Mouse (Mus musculus) embryonic facial prominence, embryonic 13.5 days (tissue): ENCODE results near the gene Sfi1. TPM values are rescaled to one million over a fixed set of nuclear protein-coding genes. Genes with fewer than 3 reads are reported as not detected.
"Not testable (repeated sequence)": the region's sequence is repeated elsewhere in the genome, so short reads cannot be mapped to it uniquely, and the experiment has no call there.

Experiments used
- ATAC-seq: fragments of 200-750 bp; cut with Nextera tagmentation; 2 replicates; pipeline ENCODE4 v1.8.0; 2017; ENCODE audit warnings: low read depth; ENCODE audit not compliant: insufficient number of reproducible peaks, insufficient read depth, low FRiP score, low TSS enrichment
- H3K27ac ChIP-seq: fragments of 300-500 bp; sonication (generic); 2 replicates; pipeline ENCODE4 v1.5.1; 2015; ENCODE audit warnings: moderate library complexity, mild to moderate bottlenecking, inconsistent platforms
- H3K27me3 ChIP-seq: fragments of 300-500 bp; sonication (generic); 2 replicates; pipeline ENCODE4 v1.6.1; 2015; ENCODE audit warnings: mild to moderate bottlenecking, inconsistent platforms
- H3K36me3 ChIP-seq: fragments of 300-500 bp; sonication (generic); 2 replicates; pipeline ENCODE4 v1.6.1; 2015; ENCODE audit warnings: mild to moderate bottlenecking, inconsistent platforms
- H3K4me1 ChIP-seq: fragments of 300-500 bp; sonication (generic); 2 replicates; pipeline ENCODE4 v1.6.1; 2015; ENCODE audit warnings: inconsistent platforms
- H3K4me2 ChIP-seq: fragments of 300-500 bp; sonication (generic); 2 replicates; pipeline ENCODE4 v1.6.1; 2015; ENCODE audit warnings: moderate library complexity, mild to moderate bottlenecking, inconsistent platforms
- H3K4me3 ChIP-seq: fragments of 300-500 bp; sonication (generic); 2 replicates; pipeline ENCODE4 v1.5.1; 2015; ENCODE audit warnings: mild to moderate bottlenecking, inconsistent platforms
- H3K9ac ChIP-seq: fragments of 300-500 bp; sonication (generic); 2 replicates; pipeline ENCODE4 v1.6.1; 2015; ENCODE audit warnings: mild to moderate bottlenecking, inconsistent platforms
- H3K9me3 ChIP-seq: fragments of 300-500 bp; sonication (generic); 2 replicates; pipeline ENCODE4 v1.6.1; 2016; ENCODE audit warnings: inconsistent platforms
- WGBS: fragments of 180-500 bp; shearing (Covaris S2); methylation state at CpG from one replicate; pipeline ENCODE4 v1.1.7; 2015; ENCODE audit warnings: mixed read lengths; 5-methylcytosine and 5-hydroxymethylcytosine counted together
- polyA plus RNA-seq: library from polyadenylated mRNA; unstranded; fragments of >200 nt; fragmentation: Nextera tagmentation; extraction: Ambion mirVana; gene quantifications from 2 replicates; pipeline ENCODE4 v1.2.1, GENCODE M21; 2015

Sfi1 gene
- polyA plus RNA-seq, 1 experiment from 2014 or later, result 19.3 TPM

GRCm38 (mm10) chr11:3140967-3141535 lies 52.2 kb downstream of the Sfi1 start:
- H3K27ac ChIP-seq, H3K27me3 ChIP-seq, H3K4me3 ChIP-seq, H3K4me2 ChIP-seq, H3K9ac ChIP-seq, H3K36me3 ChIP-seq, H3K4me1 ChIP-seq: not testable (repeated sequence)
- H3K9me3 ChIP-seq, result peaks cover 19% of the 10 kb centered on the region
- ATAC-seq, result 0 out of 2 replicates have a peak, but pooled peaks have one; percentile 0

- H3K27me3 ChIP-seq, ATAC-seq, H3K4me3 ChIP-seq, H3K36me3 ChIP-seq, H3K4me2 ChIP-seq, H3K4me1 ChIP-seq, H3K9ac ChIP-seq, H3K27ac ChIP-seq: not testable (repeated sequence)
- 91% methylated on average over 2 of the region's 2 CpGs for WGBS
- peaks cover 18% of the 10 kb centered on the region for H3K9me3 ChIP-seq
Measured at GRCm38 (mm10) chr11:3138323-3138722, 54.9 kb downstream of the Sfi1 start.

- not testable (repeated sequence) for H3K4me3 ChIP-seq, H3K27me3 ChIP-seq, H3K9ac ChIP-seq, H3K4me1 ChIP-seq, H3K4me2 ChIP-seq, H3K36me3 ChIP-seq, H3K27ac ChIP-seq
- 87% methylated on average over 4 of the region's 4 CpGs for WGBS
- ATAC-seq, result peak; percentile 13
- H3K9me3 ChIP-seq, result peaks cover 19% of the 10 kb centered on the region
Measured at GRCm38 (mm10) chr11:3137279-3137678, 56.0 kb downstream of the Sfi1 start.

- Histone ChIP-seq H3K9me3 (peaks cover 23% of the 10 kb centered on the region), H3K36me3 (peaks cover 12% of the 10 kb centered on the region)
- H3K4me1 ChIP-seq, H3K27ac ChIP-seq, ATAC-seq, H3K4me3 ChIP-seq, H3K9ac ChIP-seq, H3K4me2 ChIP-seq, H3K27me3 ChIP-seq: not testable (repeated sequence)
- WGBS, result 89% methylated on average over 3 of the region's 3 CpGs
Measured at GRCm38 (mm10) chr11:3135956-3136355, 57.3 kb downstream of the Sfi1 start.

- H3K4me1 ChIP-seq, H3K4me3 ChIP-seq, H3K9ac ChIP-seq, ATAC-seq, H3K27ac ChIP-seq, H3K27me3 ChIP-seq, H3K4me2 ChIP-seq: not testable (repeated sequence)
- Histone ChIP-seq H3K9me3 (peaks cover 23% of the 10 kb centered on the region), H3K36me3 (peaks cover 14% of the 10 kb centered on the region)
- 89% methylated on average over 5 of the region's 7 CpGs for WGBS
Measured at GRCm38 (mm10) chr11:3135391-3135790, 57.9 kb downstream of the Sfi1 start.

GRCm38 (mm10) chr11:3133360-3133759 lies 59.9 kb downstream of the Sfi1 start:
- not testable (repeated sequence) for H3K27me3 ChIP-seq, H3K4me3 ChIP-seq, H3K27ac ChIP-seq, H3K9ac ChIP-seq, H3K4me2 ChIP-seq, H3K4me1 ChIP-seq
- ATAC-seq, result peak; percentile 1
- Histone ChIP-seq H3K9me3 (peaks cover 23% of the 10 kb centered on the region), H3K36me3 (peaks cover 21% of the 10 kb centered on the region)
- WGBS, result 80% methylated on average over 1 of the region's 4 CpGs

- H3K27me3 ChIP-seq, H3K27ac ChIP-seq, H3K9ac ChIP-seq, H3K4me3 ChIP-seq, H3K4me2 ChIP-seq, H3K4me1 ChIP-seq: not testable (repeated sequence)
- Histone ChIP-seq H3K9me3 (peaks cover 21% of the 10 kb centered on the region), H3K36me3 (peaks cover 21% of the 10 kb centered on the region)
- WGBS, result 90% methylated on average over 3 of the region's 3 CpGs
- peak; percentile 0; the same call in 1 of the 2 replicates for ATAC-seq
Measured at GRCm38 (mm10) chr11:3132957-3133356, 60.3 kb downstream of the Sfi1 start.

GRCm38 (mm10) chr11:3132001-3132400 lies 61.3 kb downstream of the Sfi1 start:
- H3K9ac ChIP-seq, H3K4me3 ChIP-seq, H3K27me3 ChIP-seq, H3K4me2 ChIP-seq, H3K4me1 ChIP-seq, H3K27ac ChIP-seq: not testable (repeated sequence)
- WGBS, result 91% methylated on average over 10 of the region's 10 CpGs
- peaks cover 23% of the 10 kb centered on the region for H3K9me3 ChIP-seq
- H3K36me3 ChIP-seq, result peaks cover 21% of the 10 kb centered on the region
- peak; percentile 32 for ATAC-seq

- not testable (repeated sequence) for H3K4me1 ChIP-seq
Measured at GRCm38 (mm10) chr11:3129852-3130251, 63.4 kb downstream of the Sfi1 start.

GRCm38 (mm10) chr11:3129276-3129675 lies 64.0 kb downstream of the Sfi1 start:
- 97% methylated on average over 2 of the region's 2 CpGs for WGBS
- peaks cover 23% of the 10 kb centered on the region for H3K9me3 ChIP-seq
- H3K36me3 ChIP-seq, result peaks cover 17% of the 10 kb centered on the region
- H3K9ac ChIP-seq, H3K4me1 ChIP-seq, H3K27ac ChIP-seq, H3K27me3 ChIP-seq, H3K4me3 ChIP-seq, H3K4me2 ChIP-seq, ATAC-seq: not testable (repeated sequence)

More at GRCm38 (mm10) chr11:3129852-3130251, 63.4 kb downstream of the Sfi1 start:
- Histone ChIP-seq H3K9me3 (peaks cover 23% of the 10 kb centered on the region), H3K36me3 (peaks cover 17% of the 10 kb centered on the region)
- not testable (repeated sequence) for H3K27me3 ChIP-seq, H3K4me2 ChIP-seq, H3K27ac ChIP-seq, H3K9ac ChIP-seq, H3K4me3 ChIP-seq
- WGBS, result 91% methylated on average over 8 of the region's 8 CpGs
- ATAC-seq, result peak; percentile 0; the same call in 1 of the 2 replicates

GRCm38 (mm10) chr11:3127303-3127795 lies 65.9 kb downstream of the Sfi1 start:
- not testable (repeated sequence) for H3K4me3 ChIP-seq, H3K9ac ChIP-seq, H3K27ac ChIP-seq, H3K27me3 ChIP-seq, H3K4me1 ChIP-seq, H3K4me2 ChIP-seq
- ATAC-seq, result peak; percentile 54
- 90% methylated on average over 5 of the region's 7 CpGs for WGBS
- H3K36me3 ChIP-seq, result peaks cover 12% of the 10 kb centered on the region
- peaks cover 20% of the 10 kb centered on the region for H3K9me3 ChIP-seq

- H3K4me2 ChIP-seq, H3K9ac ChIP-seq, H3K4me3 ChIP-seq, H3K27me3 ChIP-seq, H3K27ac ChIP-seq, H3K4me1 ChIP-seq: not testable (repeated sequence)
- WGBS, result 82% methylated on average over 6 of the region's 6 CpGs
- peak; percentile 38 for ATAC-seq
- Histone ChIP-seq H3K9me3 (peaks cover 15% of the 10 kb centered on the region), H3K36me3 (peaks cover 12% of the 10 kb centered on the region)
Measured at GRCm38 (mm10) chr11:3126478-3127302, 66.6 kb downstream of the Sfi1 start.
